Mouse (Mus musculus) testis, adult 2 months (tissue): ENCODE data around the gene Tstd2.

Source experiments
- CTCF ChIP-seq: fragments of 200-500 bp; IDR thresholded peaks from 2 replicates; pipeline ENCODE4 v1.5.1; 2012; ENCODE audit warnings: low read depth, mild to moderate bottlenecking, inconsistent platforms, low read length, moderate library complexity; ENCODE audit not compliant: control insufficient read depth, insufficient read depth, insufficient replicate concordance
- POLR2A ChIP-seq: fragments of 200-500 bp; IDR thresholded peaks from 2 replicates; pipeline ENCODE4 v1.6.1; 2012; ENCODE audit warnings: low read depth, mild to moderate bottlenecking, inconsistent platforms, low read length, moderate library complexity; ENCODE audit not compliant: control insufficient read depth

DNA sequence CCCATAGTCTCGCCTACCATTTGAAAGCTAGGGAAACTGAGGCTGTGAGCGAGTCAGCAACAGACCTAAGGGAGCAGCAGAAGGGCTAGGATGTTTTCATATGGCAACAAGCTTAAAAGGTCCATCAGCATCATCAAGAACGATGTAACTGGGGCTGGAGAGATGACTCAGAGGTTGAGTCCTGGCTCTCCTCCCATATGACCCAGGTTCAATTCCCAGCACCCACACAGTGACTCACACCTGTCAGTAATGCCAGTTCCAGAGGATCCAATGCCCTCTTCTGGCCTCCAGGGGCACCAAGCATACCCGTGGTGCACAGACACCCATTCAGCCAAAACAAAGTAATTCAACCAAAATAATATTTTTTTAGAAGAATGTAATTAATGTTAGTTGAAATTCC is 58.2 kb downstream of the Tstd2 start:
- no peak for TF ChIP-seq POLR2A
- TF ChIP-seq CTCF: no peak
